Mouse (Mus musculus): ENCODE measurements at regions not wholly inside any gene's neighbourhood (a gene's known extent, or its start where the extent isn't known, plus 50 kb on each side); places are given as distances from the start of the nearest gene placed in this dataset.

DNA sequence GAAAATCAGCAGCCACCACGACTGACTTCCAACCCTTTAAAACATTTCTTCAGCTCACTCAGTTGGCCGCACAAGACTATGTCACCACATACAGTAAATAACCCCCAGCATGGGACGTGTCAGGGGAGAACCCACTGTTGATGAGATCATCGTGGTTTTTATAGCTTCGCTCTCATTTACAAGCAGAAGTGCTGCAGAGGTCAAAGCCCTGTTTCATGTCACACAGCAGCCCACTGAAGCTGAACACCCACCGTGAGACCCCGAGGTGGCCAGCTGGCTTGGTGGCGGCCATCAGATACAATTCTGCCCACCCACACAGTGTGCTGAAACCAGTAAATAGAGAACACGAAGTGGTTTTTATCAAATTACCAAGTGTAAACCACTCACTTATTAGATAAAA lies 503.7 kb downstream of the Fat4 start:
- no peak for TF ChIP-seq POLR2A (IDR thresholded peaks at IDR 0.05; ENCODE audit: borderline replicate concordance, extremely low read depth, insufficient read depth, insufficient read length)
- no peak overlapping the region for H3K4me3 ChIP-seq (replicated peaks; ENCODE audit: low read length)
- no peaks in the 10 kb centered on the region for H3K4me1 ChIP-seq (ENCODE audit: control insufficient read depth, insufficient read depth, low read length)
- no peak overlapping the region for H3K27ac ChIP-seq (replicated peaks; ENCODE audit: low read depth, low read length)
- no peaks in the 10 kb centered on the region for H3K9me3 ChIP-seq (ENCODE audit: control insufficient read depth, low read length)
- H3K36me3 ChIP-seq (ENCODE audit: control insufficient read depth, insufficient read depth, low read length): no peaks in the 10 kb centered on the region
- H3K4me2 ChIP-seq (replicated peaks; ENCODE audit: low read depth, low read length, severe bottlenecking): no peak overlapping the region
- H3K27me3 ChIP-seq (ENCODE audit: control insufficient read depth, insufficient read depth, low read length): no peaks in the 10 kb centered on the region
- ATAC-seq (ENCODE audit: low FRiP score, low read depth): 0 out of 2 replicates have a peak, but pooled peaks have one; percentile 30
- DNase-seq (ENCODE audit: low spot score): no peak
- no peak overlapping the region for H3K9ac ChIP-seq (ENCODE audit: low read depth, low read length, severe bottlenecking)
- WGBS: 24% methylated on average over 9 of the region's 9 CpGs

DNA sequence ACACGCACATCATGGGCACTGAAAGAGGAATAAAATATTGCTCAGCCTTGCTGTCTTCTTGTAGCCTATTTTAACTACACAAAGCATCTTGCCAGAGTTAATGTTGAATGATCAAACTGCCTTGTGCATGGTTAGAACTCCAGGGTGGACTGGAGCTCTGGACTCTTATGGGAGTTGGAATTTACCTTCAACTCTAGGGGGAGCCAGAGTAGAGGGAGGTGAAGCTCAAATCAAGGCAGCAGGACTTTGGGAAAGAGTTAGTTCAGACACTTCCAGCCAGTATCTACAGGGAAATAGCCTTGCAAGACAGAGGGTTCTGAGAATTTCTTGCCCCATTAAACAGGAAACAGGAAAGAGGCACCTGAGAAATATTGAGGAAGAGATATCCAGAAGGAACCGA lies 505.3 kb downstream of the Fat4 start:
- H3K4me3 ChIP-seq (replicated peaks; ENCODE audit: low read length): no peak overlapping the region
- no peak for ATAC-seq (ENCODE audit: low FRiP score, low read depth)
- no peaks in the 10 kb centered on the region for H3K9me3 ChIP-seq (ENCODE audit: control insufficient read depth, low read length)
- no peak overlapping the region for H3K9ac ChIP-seq (ENCODE audit: low read depth, low read length, severe bottlenecking)
- WGBS: 62% methylated on average over 2 of the region's 2 CpGs
- no peak for TF ChIP-seq POLR2A (IDR thresholded peaks at IDR 0.05; ENCODE audit: borderline replicate concordance, extremely low read depth, insufficient read depth, insufficient read length)
- no peak for DNase-seq (ENCODE audit: low spot score)
- H3K27me3 ChIP-seq (ENCODE audit: control insufficient read depth, insufficient read depth, low read length): no peaks in the 10 kb centered on the region
- H3K4me2 ChIP-seq (replicated peaks; ENCODE audit: low read depth, low read length, severe bottlenecking): no peak overlapping the region
- H3K4me1 ChIP-seq (ENCODE audit: control insufficient read depth, insufficient read depth, low read length): no peaks in the 10 kb centered on the region
- no peak overlapping the region for H3K27ac ChIP-seq (replicated peaks; ENCODE audit: low read depth, low read length)
- H3K36me3 ChIP-seq (ENCODE audit: control insufficient read depth, insufficient read depth, low read length): no peaks in the 10 kb centered on the region

DNA sequence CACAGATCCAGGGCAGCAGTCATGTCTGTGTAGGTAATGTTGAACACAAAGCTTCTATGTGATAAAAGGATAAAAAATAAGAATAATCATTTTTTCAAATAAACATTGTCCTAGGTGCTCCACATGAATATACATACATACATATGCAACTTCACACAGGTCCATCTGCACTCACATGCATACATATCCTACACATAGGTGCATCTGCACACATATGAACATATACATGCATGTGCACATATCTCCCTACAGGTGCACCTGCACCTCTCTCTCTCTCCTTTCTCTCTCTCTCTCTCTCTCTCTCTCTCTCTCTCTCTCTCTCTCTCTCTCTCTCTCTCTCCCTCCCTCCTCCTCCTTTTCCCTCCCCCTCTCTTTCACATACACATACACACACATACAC lies 509.9 kb downstream of the Fat4 start:
- no peak overlapping the region for H3K4me3 ChIP-seq (replicated peaks; ENCODE audit: low read length)
- H3K9ac ChIP-seq (ENCODE audit: low read depth, low read length, severe bottlenecking): no peak overlapping the region
- H3K4me1 ChIP-seq (ENCODE audit: control insufficient read depth, insufficient read depth, low read length): no peaks in the 10 kb centered on the region
- no peaks in the 10 kb centered on the region for H3K27me3 ChIP-seq (ENCODE audit: control insufficient read depth, insufficient read depth, low read length)
- no peaks in the 10 kb centered on the region for H3K36me3 ChIP-seq (ENCODE audit: control insufficient read depth, insufficient read depth, low read length)
- no peak for TF ChIP-seq POLR2A (IDR thresholded peaks at IDR 0.05; ENCODE audit: borderline replicate concordance, extremely low read depth, insufficient read depth, insufficient read length)
- no peak overlapping the region for H3K4me2 ChIP-seq (replicated peaks; ENCODE audit: low read depth, low read length, severe bottlenecking)
- H3K27ac ChIP-seq (replicated peaks; ENCODE audit: low read depth, low read length): no peak overlapping the region
- H3K9me3 ChIP-seq (ENCODE audit: control insufficient read depth, low read length): no peaks in the 10 kb centered on the region
- DNase-seq (ENCODE audit: low spot score): no peak
- no peak for ATAC-seq (ENCODE audit: low FRiP score, low read depth)

DNA sequence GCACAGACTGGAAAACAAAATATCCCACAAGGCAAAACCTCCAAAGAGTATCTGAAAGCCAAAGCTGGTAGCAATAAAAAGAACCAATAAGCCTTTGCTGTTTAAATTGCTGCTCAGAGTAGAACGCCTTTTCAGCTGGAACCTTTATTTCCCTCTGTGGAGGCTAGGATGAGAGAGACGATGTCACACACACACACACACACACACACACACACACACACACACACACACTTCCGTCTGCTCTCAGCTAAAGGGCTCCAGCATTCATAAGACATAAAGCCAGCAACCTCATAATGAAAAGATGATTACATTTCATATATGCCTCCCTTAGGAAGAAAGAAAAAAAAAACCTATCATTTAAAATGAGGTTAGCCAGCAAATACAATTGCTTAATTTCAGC lies 510.5 kb downstream of the Fat4 start:
- 29% methylated on average over 3 of the region's 3 CpGs for WGBS

DNA sequence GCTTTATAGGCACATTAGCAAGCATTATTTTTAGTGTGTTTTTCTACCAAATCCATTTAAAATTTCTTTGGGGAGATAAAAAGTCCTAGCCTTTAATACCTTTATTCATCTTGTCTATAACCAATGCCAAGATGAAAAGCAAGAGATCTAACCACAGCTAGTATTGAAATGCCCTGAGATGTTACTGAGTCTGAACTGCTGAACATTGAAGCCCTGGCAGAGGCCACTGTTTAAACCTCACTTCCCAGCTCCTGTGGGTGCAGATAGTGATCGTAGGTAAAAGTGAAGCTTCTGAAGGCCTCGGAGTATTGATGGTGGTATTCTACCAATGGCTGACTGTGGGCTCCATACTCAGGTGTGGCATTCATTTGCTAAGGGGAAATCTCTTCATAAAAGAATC lies 510.9 kb downstream of the Fat4 start:
- Histone ChIP-seq H3K9me3 (ENCODE audit: control insufficient read depth, low read length) (no peaks in the 10 kb centered on the region), H3K9ac (ENCODE audit: low read depth, low read length, severe bottlenecking) (no peak overlapping the region), H3K4me3 (replicated peaks; ENCODE audit: low read length) (no peak overlapping the region), H3K27me3 (ENCODE audit: control insufficient read depth, insufficient read depth, low read length) (no peaks in the 10 kb centered on the region), H3K4me2 (replicated peaks; ENCODE audit: low read depth, low read length, severe bottlenecking) (no peak overlapping the region), H3K4me1 (ENCODE audit: control insufficient read depth, insufficient read depth, low read length) (no peaks in the 10 kb centered on the region), H3K36me3 (ENCODE audit: control insufficient read depth, insufficient read depth, low read length) (no peaks in the 10 kb centered on the region), H3K27ac (replicated peaks; ENCODE audit: low read depth, low read length) (no peak overlapping the region)
- TF ChIP-seq POLR2A (IDR thresholded peaks at IDR 0.05; ENCODE audit: borderline replicate concordance, extremely low read depth, insufficient read depth, insufficient read length): no peak
- WGBS: 96% methylated on average over 2 of the region's 2 CpGs
- no peak for ATAC-seq (ENCODE audit: low FRiP score, low read depth)
- DNase-seq (ENCODE audit: low spot score): no peak

More for the DNA sequence above, 510.5 kb downstream of the Fat4 start:
- Histone ChIP-seq H3K36me3 (ENCODE audit: control insufficient read depth, insufficient read depth, low read length) (no peaks in the 10 kb centered on the region), H3K4me2 (replicated peaks; ENCODE audit: low read depth, low read length, severe bottlenecking) (no peak overlapping the region), H3K4me3 (replicated peaks; ENCODE audit: low read length) (no peak overlapping the region), H3K27me3 (ENCODE audit: control insufficient read depth, insufficient read depth, low read length) (no peaks in the 10 kb centered on the region), H3K4me1 (ENCODE audit: control insufficient read depth, insufficient read depth, low read length) (no peaks in the 10 kb centered on the region), H3K27ac (replicated peaks; ENCODE audit: low read depth, low read length) (no peak overlapping the region), H3K9ac (ENCODE audit: low read depth, low read length, severe bottlenecking) (no peak overlapping the region), H3K9me3 (ENCODE audit: control insufficient read depth, low read length) (no peaks in the 10 kb centered on the region)
- DNase-seq (ENCODE audit: low spot score): peak; percentile 3
- TF ChIP-seq POLR2A (IDR thresholded peaks at IDR 0.05; ENCODE audit: borderline replicate concordance, extremely low read depth, insufficient read depth, insufficient read length): no peak
- ATAC-seq (ENCODE audit: low FRiP score, low read depth): no peak
